Mouse (Mus musculus) layer of hippocampus, postnatal 14 days (tissue): ENCODE results near the gene Hmmr. TPM values are rescaled to one million over a fixed set of nuclear protein-coding genes. Genes with fewer than 3 reads are reported as not detected.
"Not testable (repeated sequence)": the region's sequence is repeated elsewhere in the genome, so short reads cannot be mapped to it uniquely, and the experiment has no call there.

Experiments
- DNase-seq, 2 experiments: peaks; one replicate each; pipeline ENCODE4 v3.0.0; 2021 to 2022; ENCODE audit warnings: low spot score in 2 of 2, mixed read lengths in 1 of 2
- long read RNA-seq, 2 experiments: library from polyadenylated mRNA; stranded (forward); transcript quantifications; one replicate each; pipeline ENCODE4 v2.0.0; 2021
- total RNA-seq, 2 experiments: library from RNA; stranded (reverse); gene quantifications; 2 replicates each; pipeline ENCODE4 v1.2.3; 2021

Hmmr gene
- 1 to 10 TPM in 1 of 2 experiments, under 1 TPM in 1; 0.88 to 1.7 TPM for total RNA-seq
- long read RNA-seq, experiment 1, partial matches to known transcripts, result 0 of 1 reads
- long read RNA-seq, experiment 1, other reads (novel, unspliced or antisense), result 1 of 1 reads
- long read RNA-seq, experiment 2, partial matches to known transcripts, result 0 of 2 reads
- long read RNA-seq, experiment 2, other reads (novel, unspliced or antisense), result 1 of 2 reads

GRCm38 (mm10) chr11:40733339-40734174 lies at the start of gene Hmmr, which contains the start of gene Nudcd2:
Gene Hmmr, minus strand, starts transcription at chr11:40733422.
Gene Nudcd2, plus strand, starts transcription at chr11:40733667.
- peak; percentile 94 to 99 for DNase-seq

DNA sequence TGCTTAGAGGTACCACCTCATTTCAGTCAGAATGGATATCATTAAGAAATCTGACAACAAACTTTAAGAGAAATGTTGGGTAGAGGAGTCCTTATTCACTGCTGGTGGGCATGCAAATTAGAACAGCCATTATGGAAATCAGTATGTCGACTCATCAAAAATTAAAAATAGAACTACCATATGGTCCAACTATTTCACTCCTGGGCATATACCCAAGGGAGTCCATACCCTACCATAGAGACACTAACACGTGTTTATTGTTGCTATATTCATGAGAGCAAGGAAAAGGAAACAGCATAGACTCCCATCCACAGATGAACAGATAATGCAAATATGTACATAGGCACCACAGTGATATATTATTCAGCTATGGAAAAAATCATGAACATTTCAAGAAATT lies 48.6 kb upstream of the Hmmr start:
- DNase-seq, result no peak

DNA sequence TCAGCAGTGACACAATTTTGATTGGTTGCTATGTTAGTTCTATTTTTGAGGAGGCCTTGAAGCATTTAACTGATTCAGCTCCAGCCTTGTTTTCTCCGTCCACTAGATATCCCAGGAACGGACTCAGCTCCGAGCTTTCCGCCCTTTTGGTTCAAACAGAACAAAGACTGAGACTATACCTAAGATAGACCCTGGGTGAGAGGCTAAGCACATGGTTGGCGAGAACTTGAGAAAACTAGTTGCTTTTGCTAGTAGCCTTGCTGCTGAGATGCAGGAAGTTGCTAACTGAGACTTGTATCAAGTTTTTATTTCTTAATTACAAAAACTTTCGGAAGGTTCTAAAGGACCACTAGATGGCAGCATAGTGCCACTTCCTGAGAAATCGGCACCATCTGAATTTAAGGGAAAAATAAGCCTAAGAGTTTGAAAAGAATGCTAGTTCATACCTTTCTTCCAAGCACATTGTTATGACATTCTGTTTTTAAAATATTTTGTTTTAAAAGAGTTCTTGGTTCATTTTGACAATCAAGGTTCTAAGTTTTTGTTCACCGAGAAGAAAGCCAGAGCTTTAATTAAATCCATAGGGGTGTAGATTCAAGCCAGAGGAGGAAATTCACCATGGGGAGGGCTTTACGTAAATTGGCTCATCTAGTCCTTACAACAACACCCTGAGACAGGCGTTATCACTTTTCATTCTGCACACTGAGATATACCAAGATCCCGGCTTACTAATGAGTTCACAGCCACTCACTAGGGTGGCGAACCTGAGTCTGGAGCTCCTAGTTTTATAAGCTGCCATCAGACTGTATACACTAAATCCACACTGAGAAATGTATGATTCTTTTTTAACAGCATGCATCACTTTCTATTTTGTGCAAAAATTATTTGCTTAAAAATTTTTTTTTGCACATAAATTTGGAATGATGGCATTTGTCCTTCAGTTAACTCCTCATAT lies 42.4 kb upstream of the Hmmr start:
- DNase-seq, result peak in 1 of 2 experiments; percentile 51

DNA sequence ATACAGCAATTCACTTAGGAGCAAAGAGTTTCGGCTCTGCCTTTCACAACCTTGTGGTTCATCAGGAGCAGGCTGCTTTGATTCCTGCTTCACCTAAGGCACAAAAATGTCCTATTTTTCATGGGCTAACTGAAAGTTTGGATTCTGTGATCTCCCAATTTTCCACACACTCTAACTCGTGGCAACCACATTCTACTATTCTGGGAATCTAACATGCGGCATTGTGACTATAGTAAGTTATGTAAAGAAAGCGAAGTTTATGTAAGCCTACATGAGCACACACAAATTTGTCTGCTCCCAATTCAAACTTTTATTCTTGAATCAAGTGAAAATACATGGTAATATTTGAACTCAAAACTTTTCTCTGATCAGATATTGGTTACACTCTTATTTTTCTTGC lies 31.5 kb upstream of the Hmmr start:
- no peak for DNase-seq

DNA sequence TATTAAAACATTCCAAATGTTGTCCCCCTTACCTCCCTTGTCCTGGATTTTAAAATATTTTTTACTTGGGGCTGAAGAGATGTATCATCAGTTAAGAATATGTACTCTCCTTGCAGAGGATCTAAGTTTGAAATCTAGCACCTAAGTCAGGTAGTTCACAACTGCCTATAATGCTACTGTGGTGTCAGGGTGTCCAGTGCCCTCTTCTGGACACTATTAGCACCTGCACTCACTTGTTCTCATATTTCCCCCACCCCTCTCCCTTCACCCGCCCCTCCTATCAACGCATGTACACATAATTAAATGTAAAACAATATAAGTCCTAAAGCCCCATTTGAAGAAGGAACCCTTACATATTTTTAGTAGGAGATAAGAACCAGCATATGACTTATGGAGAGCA lies 30.2 kb upstream of the Hmmr start:
- DNase-seq, result no peak

- no peak for DNase-seq
Observed at GRCm38 (mm10) chr11:40759896-40760295, 26.7 kb upstream of the Hmmr start.

DNA sequence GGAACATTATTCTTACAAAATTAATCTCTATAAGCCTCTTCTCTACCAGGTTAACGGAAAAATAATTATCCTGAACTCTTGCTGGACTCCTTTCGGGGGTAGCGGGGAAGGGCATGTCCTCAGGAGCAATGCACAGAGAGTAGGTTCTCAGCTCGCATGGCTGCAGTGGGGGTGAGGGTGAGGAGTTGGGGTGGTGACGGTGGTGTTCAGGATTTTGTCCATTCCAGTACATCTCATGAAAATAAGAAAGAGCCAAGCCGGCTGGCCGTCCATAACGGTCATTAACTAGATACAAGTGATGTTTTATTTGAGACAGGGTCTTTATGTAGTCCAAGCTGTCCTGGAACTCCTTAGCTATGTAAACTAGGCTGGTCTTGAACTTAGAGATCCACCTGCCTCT lies 22.7 kb upstream of the Hmmr start:
- DNase-seq, result no peak

GRCm38 (mm10) chr11:40755109-40755627 lies 21.9 kb upstream of the Hmmr start, which contains the start of gene Ccng1:
Gene Ccng1, minus strand, starts transcription at chr11:40755311.
- DNase-seq, result peak; percentile 87 to 96

DNA sequence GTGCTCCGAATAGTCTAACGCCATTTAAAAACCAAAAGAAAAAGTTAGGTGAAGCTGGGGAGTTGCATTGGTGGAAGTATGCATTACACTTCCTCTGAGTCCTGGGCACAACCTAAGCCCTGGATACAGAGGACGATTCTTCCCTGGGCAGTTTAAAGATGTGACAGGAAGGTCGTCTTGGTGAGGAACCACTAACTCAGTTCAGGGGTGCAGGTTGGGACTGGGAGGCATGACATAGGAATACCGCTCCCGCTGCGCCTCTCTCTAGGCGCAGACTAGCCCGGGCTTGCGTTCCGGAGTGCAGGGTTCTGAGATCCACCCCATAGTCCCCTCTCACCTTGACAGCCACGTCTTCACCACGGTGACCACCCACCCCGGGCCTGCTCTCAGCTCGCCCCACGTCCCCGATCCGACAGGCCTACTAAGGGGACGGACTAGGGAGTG lies 21.5 kb upstream of the Hmmr start:
- DNase-seq, result no peak

DNA sequence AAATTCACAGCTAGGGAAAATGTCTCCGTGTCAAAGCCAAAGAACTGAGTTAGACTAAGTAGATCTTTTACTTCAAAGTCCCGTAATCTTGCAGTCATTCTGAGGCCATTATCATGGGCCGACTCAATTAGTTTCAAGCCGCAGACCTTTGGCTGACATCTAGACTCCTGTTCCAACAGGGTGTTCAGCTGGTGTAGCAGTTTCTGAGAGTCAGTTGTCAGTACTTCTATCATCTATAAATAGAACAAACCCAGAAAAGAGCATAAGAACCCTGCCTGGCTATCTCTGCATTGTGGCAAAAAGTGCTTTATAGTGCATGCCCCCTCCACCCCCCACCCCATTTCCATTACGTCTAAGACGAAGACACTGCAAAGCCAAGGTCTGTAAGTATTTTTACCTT lies 20.6 kb upstream of the Hmmr start:
- no peak for DNase-seq

GRCm38 (mm10) chr11:40747716-40748115 lies 14.5 kb upstream of the Hmmr start:
- DNase-seq, result no peak

DNA sequence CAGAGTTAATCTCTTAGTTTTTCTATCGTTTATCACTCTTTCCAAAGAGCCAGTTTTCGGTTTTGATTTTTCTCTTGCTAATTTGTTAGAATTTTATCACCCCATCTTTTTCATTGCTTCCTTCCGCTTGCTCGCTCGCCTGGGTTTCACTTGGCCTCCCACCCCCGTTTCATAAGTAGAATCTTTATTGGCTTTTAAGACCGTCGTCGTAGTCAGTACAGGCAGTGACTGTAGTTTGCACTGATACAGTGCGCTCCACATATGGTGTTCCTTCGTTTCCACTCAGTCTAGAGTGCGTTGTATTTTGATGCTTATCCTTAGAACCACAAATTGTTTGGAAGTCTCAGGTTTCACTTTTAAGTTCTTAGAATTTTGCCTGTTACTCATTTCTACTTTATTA lies 13.1 kb upstream of the Hmmr start:
- DNase-seq, result no peak

DNA sequence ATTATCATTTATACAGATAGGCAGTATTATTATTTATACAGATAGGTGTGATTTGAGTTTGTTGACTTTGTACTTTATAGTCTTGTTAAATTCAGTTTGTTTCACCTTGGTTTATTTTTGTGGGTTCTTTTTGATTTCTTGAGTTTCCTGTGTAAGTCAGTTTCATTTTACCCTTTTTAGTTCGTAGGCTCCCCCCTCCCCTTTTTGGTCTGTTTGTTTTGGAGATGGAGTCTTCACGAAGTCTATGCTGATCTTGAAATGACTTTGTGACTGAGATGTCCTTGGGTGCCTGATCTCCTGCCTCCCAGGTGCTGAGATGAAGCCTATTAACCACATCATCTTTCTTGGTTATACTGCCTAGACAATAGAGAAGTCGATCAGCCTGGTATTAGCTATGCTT lies 11.1 kb upstream of the Hmmr start:
- no peak for DNase-seq

GRCm38 (mm10) chr11:40741605-40742262 lies 8.5 kb upstream of the Hmmr start:
- DNase-seq, result no peak

DNA sequence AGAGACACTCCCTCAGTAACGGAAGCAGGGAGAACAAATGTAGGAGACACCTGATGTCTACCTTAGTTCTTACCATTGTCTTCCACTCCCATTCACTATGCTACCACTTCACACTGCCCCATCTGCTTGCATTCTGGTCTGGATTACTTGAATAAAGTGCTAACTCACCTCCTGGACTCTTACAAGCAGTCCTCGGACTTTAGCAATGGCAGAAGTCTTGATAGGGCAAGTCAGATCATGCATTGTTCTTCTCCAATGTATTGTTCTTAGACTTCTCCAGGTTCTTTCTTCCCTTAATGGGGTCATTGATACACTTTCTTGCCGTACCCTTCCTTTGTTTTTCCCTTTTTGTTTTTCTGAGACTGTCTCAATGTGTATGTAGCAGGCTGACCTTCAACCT lies 4.1 kb upstream of the Hmmr start:
- no peak for DNase-seq

- no peak for DNase-seq
Observed at GRCm38 (mm10) chr11:40734251-40734752, 1.1 kb upstream of the Hmmr start.

- DNase-seq, result no peak
Observed at GRCm38 (mm10) chr11:40732997-40733338, 254 bp downstream of the Hmmr start.

- DNase-seq, result no peak
Observed at GRCm38 (mm10) chr11:40718324-40718723, 14.9 kb downstream of the Hmmr start.

DNA sequence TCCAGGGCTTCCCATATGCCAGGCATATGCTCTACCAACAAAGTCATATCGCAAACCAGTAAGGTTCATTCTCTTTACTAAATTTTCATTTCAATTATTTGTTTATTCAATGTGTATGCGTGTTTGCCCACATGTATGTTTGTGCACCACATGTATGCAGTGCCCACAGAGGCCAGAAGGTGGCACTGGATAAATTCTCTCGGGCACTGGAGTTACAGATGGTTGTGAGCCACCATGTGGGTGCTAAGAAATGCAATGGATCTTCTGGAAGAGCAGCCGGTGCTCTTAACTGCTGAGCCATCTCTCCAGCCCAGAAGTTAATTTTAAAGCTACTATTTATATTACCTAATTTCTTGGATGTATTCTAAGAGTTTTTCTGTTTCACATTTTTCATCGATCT lies 17.7 kb downstream of the Hmmr start:
- DNase-seq, result no peak

DNA sequence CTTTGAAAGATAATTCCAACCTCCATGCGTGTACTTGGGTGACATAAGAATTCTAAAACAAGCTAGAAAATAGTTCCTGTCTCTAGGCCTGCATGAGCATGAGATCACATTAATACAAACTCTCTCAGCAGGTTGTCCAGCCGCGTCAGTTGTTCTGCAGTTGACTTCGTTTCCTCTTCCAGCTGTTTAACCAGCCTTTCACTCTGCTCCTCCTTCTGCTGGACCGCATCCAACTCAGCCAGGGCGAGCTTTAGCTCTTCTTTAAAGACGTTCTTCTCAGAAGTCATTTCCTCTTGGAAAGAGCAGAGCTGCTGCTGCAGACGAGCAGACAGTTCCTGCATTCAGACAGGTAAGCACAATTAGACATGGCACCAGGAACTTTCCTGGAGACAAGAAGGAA lies 19.4 kb downstream of the Hmmr start:
- DNase-seq, result no peak

DNA sequence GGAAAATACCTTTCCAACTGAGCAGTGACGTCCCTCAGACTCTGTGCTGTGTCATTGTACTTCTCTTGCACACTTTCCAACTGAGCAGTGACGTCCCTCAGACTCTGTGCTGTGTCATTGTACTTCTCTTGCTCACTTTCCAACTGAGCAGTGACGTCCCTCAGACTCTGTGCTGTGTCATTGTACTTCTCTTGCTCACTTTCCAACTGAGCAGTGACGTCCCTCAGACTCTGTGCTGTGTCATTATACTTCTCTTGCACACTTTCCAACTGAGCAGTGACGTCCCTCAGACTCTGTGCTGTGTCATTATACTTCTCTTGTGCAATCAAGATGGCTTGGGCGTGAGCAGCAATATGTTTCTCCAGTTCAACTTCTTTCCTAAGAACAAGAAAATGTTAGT lies 23.3 kb downstream of the Hmmr start:
- DNase-seq, result not testable (repeated sequence)
